In the genomic region with DNA sequence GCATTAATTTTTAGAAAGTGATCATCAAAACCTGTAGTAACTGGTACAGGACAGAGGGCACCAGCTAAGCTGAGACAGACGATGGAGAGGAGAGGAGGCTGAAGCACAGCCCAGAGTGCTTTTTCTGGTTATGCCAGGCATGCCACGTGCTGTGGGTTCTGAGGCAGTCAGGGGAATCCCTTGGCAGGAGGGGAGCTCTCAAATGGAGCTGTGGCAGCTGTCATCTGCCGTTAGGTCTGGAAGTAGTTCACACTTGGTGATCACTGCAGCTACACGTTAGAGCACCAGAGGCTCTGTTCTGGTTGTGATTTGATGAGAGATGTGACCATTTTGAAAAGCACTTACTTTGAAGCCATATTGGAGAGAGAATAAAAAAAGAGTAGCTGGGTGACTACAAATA, we compare ENCODE assay signal across 10 mouse cellular contexts. TPM values are rescaled to one million over a fixed set of nuclear protein-coding genes. Genes with fewer than 3 reads are reported as not detected.
A peak's percentile ranks its signal among the peaks of the same experiment; 100 is the strongest.
DNase-seq lines count a peak whose midpoint lies in the region; ATAC-seq and TF ChIP-seq lines count a peak whose summit lies in the region.
"Had no signal": no experiment of that assay in that cellular context is flagged by ENCODE, and none has a peak within 500 bp of the region (broad histone marks: within the 10 kb centered on the region; RNA-seq: fewer than 3 reads in every experiment).

No protein-coding gene starts in this region.

- no peak overlapping the region for H3K4me3 ChIP-seq in hindbrain, embryonic 13.5 days
- no peak overlapping the region for H3K4me3 ChIP-seq in hindbrain, embryonic 11.5 days (ENCODE audit: low read depth, low read length)
- H3K4me3 ChIP-seq in intestine, postnatal 0 days (ENCODE audit: low read depth, low read length): no peak overlapping the region
- H3K4me3 ChIP-seq in left cerebral cortex, adult 2 months: no peak overlapping the region
- H3K4me3 ChIP-seq: embryonic facial prominence, embryonic 15.5 days had no signal

- TF ChIP-seq CTCF in intestine, postnatal 0 days (IDR thresholded peaks at IDR 0.05; ENCODE audit: low read depth): no peak
- no peak for TF ChIP-seq CTCF in left cerebral cortex, adult 2 months (IDR thresholded peaks at IDR 0.05)

- peaks cover 2% of the 10 kb centered on the region; the same call in 1 of the 2 replicates for H3K4me1 ChIP-seq in hindbrain, embryonic 13.5 days (replicated peaks)
- H3K4me1 ChIP-seq in hindbrain, embryonic 11.5 days (replicated peaks; ENCODE audit: control insufficient read depth, insufficient read depth, low read length): no peaks in the 10 kb centered on the region
- H3K4me1 ChIP-seq in intestine, postnatal 0 days (replicated peaks; ENCODE audit: control insufficient read depth, insufficient read depth, low read length): no peaks in the 10 kb centered on the region
- H3K4me1 ChIP-seq: embryonic facial prominence, embryonic 15.5 days had no signal

- H3K4me2 ChIP-seq in hindbrain, embryonic 13.5 days: no peak overlapping the region
- no peak overlapping the region for H3K4me2 ChIP-seq in hindbrain, embryonic 11.5 days (replicated peaks; ENCODE audit: low read depth, low read length)
- H3K4me2 ChIP-seq in intestine, postnatal 0 days (replicated peaks; ENCODE audit: low read depth): no peak overlapping the region
- H3K4me2 ChIP-seq: embryonic facial prominence, embryonic 15.5 days; lung, embryonic 14.5 days had no signal

- H3K9me3 ChIP-seq in hindbrain, embryonic 13.5 days: no peaks in the 10 kb centered on the region
- no peaks in the 10 kb centered on the region for H3K9me3 ChIP-seq in hindbrain, embryonic 11.5 days (ENCODE audit: control insufficient read depth, low read length)
- H3K9me3 ChIP-seq in intestine, postnatal 0 days (ENCODE audit: control insufficient read depth): no peaks in the 10 kb centered on the region
- H3K9me3 ChIP-seq: embryonic facial prominence, embryonic 15.5 days had no signal

- no peak overlapping the region for H3K27ac ChIP-seq in hindbrain, embryonic 13.5 days
- no peak overlapping the region for H3K27ac ChIP-seq in hindbrain, embryonic 11.5 days (ENCODE audit: low read depth, low read length)
- no peak overlapping the region for H3K27ac ChIP-seq in intestine, postnatal 0 days (ENCODE audit: low read depth, low read length)
- H3K27ac ChIP-seq in left cerebral cortex, adult 2 months: no peak overlapping the region
- H3K27ac ChIP-seq: embryonic facial prominence, embryonic 15.5 days had no signal

- H3K9ac ChIP-seq in hindbrain, embryonic 13.5 days: no peak overlapping the region
- H3K9ac ChIP-seq in hindbrain, embryonic 11.5 days (ENCODE audit: low read depth, low read length): no peak overlapping the region
- no peak overlapping the region for H3K9ac ChIP-seq in intestine, postnatal 0 days (ENCODE audit: low read depth, low read length)
- H3K9ac ChIP-seq: embryonic facial prominence, embryonic 15.5 days; lung, embryonic 14.5 days had no signal

- ATAC-seq in hindbrain, embryonic 13.5 days (ENCODE audit: low FRiP score): peak; percentile 46; the same call in 1 of the 2 replicates
- ATAC-seq in hindbrain, embryonic 11.5 days (ENCODE audit: low FRiP score): no peak
- ATAC-seq in intestine, postnatal 0 days: no peak
- ATAC-seq: Patski had no signal

- no peak for DNase-seq in hindbrain, embryonic 11.5 days (ENCODE audit: low spot score)
- DNase-seq in brain, adult 2 months (ENCODE audit: low read depth, low spot score): peak; percentile 40
- DNase-seq in gastrocnemius, postnatal 10 days: peak; percentile 16
- DNase-seq in layer of hippocampus, postnatal 14 days (ENCODE audit: low spot score in 2 of 2): peak; percentile 42 to 71
- DNase-seq in left cerebral cortex, adult 2 months (ENCODE audit: extremely low spot score in 1 of 2, low spot score in 2 of 2): no peak

- no peaks in the 10 kb centered on the region for H3K36me3 ChIP-seq in hindbrain, embryonic 13.5 days
- no peaks in the 10 kb centered on the region for H3K36me3 ChIP-seq in hindbrain, embryonic 11.5 days (ENCODE audit: control insufficient read depth, insufficient read depth, low read length)
- no peaks in the 10 kb centered on the region for H3K36me3 ChIP-seq in intestine, postnatal 0 days (ENCODE audit: control insufficient read depth, insufficient read depth)
- H3K36me3 ChIP-seq: embryonic facial prominence, embryonic 15.5 days had no signal

- 56% methylated on average over 4 of the region's 4 CpGs for WGBS in hindbrain, embryonic 13.5 days
- WGBS in hindbrain, embryonic 11.5 days: 74% methylated on average over 4 of the region's 4 CpGs
- WGBS in intestine, postnatal 0 days: 70% methylated on average over 4 of the region's 4 CpGs

- intact Hi-C loops in left cerebral cortex, adult 2 months (cut with DNase I): no loop called here

- no peaks in the 10 kb centered on the region for H3K27me3 ChIP-seq in hindbrain, embryonic 13.5 days
- no peaks in the 10 kb centered on the region for H3K27me3 ChIP-seq in hindbrain, embryonic 11.5 days (ENCODE audit: control insufficient read depth, insufficient read depth, low read length)
- no peaks in the 10 kb centered on the region for H3K27me3 ChIP-seq in intestine, postnatal 0 days (replicated peaks; ENCODE audit: control insufficient read depth, insufficient read depth, low read length)
- H3K27me3 ChIP-seq: embryonic facial prominence, embryonic 15.5 days; Patski had no signal

RNA-seq across cellular contexts. Expression of a gene that starts 31.2 kb away (rescaled TPM):
- 0.38 and 0.71 TPM in 2 replicates for polyA plus RNA-seq in hindbrain, embryonic 13.5 days (2015; fragmentation: Nextera tagmentation; extraction: Ambion mirVana)
- polyA plus RNA-seq in hindbrain, embryonic 11.5 days (2014; fragmentation: Nextera tagmentation; extraction: Ambion mirVana): 0.73 and 2.1 TPM in 2 replicates
- total RNA-seq in gastrocnemius, postnatal 10 days (2021): 1 to 10 TPM; 7.2 to 8.4 TPM
- total RNA-seq in layer of hippocampus, postnatal 14 days (2021): 1 to 10 TPM; 3.8 to 4.6 TPM
- 20.2 and 21.0 TPM in 2 replicates for polyA plus RNA-seq in intestine, postnatal 0 days (2015; fragmentation: Nextera tagmentation; extraction: Ambion mirVana)
- 1 to 10 TPM; 2.9 TPM for total RNA-seq in left cerebral cortex, adult 2 months (2021)

Comparison
In these comparisons a context has a peak if more than half of its experiments do, and no peak if none do; other contexts are left out.
1. DNase-seq: peak in brain, adult 2 months (single experiment), gastrocnemius, postnatal 10 days (single experiment) and layer of hippocampus, postnatal 14 days (2 of 2); none in hindbrain, embryonic 11.5 days (single experiment) and left cerebral cortex, adult 2 months (0 of 2).